Mouse (Mus musculus) C2C12 (cell line): ENCODE measurements around the gene Card9. TPM values are rescaled to one million over a fixed set of nuclear protein-coding genes. Genes with fewer than 3 reads are reported as not detected.

Experiments used
- H3K27me3 ChIP-seq: one replicate; pipeline ENCODE4 v1.6.1; 2011; ENCODE audit not compliant: control insufficient read depth, insufficient read depth, insufficient read length
- H3K36me3 ChIP-seq: one replicate; pipeline ENCODE4 v1.6.1; 2011; ENCODE audit not compliant: control insufficient read depth, insufficient read depth
- H3K4me3 ChIP-seq: one replicate; pipeline ENCODE4 v1.5.1; 2011; ENCODE audit warnings: mild to moderate bottlenecking, control low read depth; ENCODE audit not compliant: poor library complexity, insufficient read depth, severe bottlenecking
- H3K79me2 ChIP-seq: one replicate; pipeline ENCODE4 v1.6.1; 2011; ENCODE audit not compliant: control insufficient read depth, insufficient read depth
- H3K79me3 ChIP-seq: one replicate; pipeline ENCODE4 v1.6.1; 2011; ENCODE audit warnings: low read depth, control low read depth
- H3ac ChIP-seq: one replicate; pipeline ENCODE3; 2011; ENCODE audit warnings: low read depth; ENCODE audit not compliant: control insufficient read depth, insufficient read length
- CEBPB ChIP-seq: IDR thresholded peaks from one replicate; pipeline ENCODE4 v1.6.1; 2011; ENCODE audit warnings: low read depth, mild to moderate bottlenecking, control low read depth, moderate library complexity
- CTCF ChIP-seq: IDR thresholded peaks from one replicate; pipeline ENCODE4 v1.5.1; 2011; ENCODE audit not compliant: control insufficient read depth, insufficient read depth, insufficient read length
- FOSL1 ChIP-seq: IDR thresholded peaks from one replicate; pipeline ENCODE4 v1.8.0; 2011; ENCODE audit warnings: mild to moderate bottlenecking, low read length; ENCODE audit not compliant: poor library complexity, insufficient read depth, severe bottlenecking
- MAX ChIP-seq: IDR thresholded peaks from one replicate; pipeline ENCODE4 v1.6.1; 2011; ENCODE audit warnings: mild to moderate bottlenecking, control low read depth
- MYOD1 ChIP-seq: IDR thresholded peaks from one replicate; pipeline ENCODE4 v1.6.1; 2011; ENCODE audit warnings: low read depth; ENCODE audit not compliant: control insufficient read depth, insufficient read length
- MYOG ChIP-seq: IDR thresholded peaks from one replicate; pipeline ENCODE4 v1.6.1; 2011; ENCODE audit not compliant: control insufficient read depth, insufficient read length; ENCODE audit errors: extremely low read depth
- USF1 ChIP-seq: IDR thresholded peaks from one replicate; pipeline ENCODE4 v1.6.1; 2011; ENCODE audit warnings: low read depth, mild to moderate bottlenecking, control low read depth, moderate library complexity
- polyA plus RNA-seq: library from polyadenylated mRNA; unstranded; fragments of >200 nt; fragmentation: generic; extraction: Trizol; gene quantifications from one replicate; pipeline ENCODE4 v1.2.1, GENCODE M21; 2012; ENCODE audit warnings: missing spikeins

Card9 gene
- polyA plus RNA-seq, 1 experiment: 0.20 TPM

GRCm38 (mm10) chr2:26367911-26368310 lies 7.2 kb upstream of the Card9 start:
- H3K36me3 ChIP-seq: peaks cover 89% of the 10 kb centered on the region
- H3K27me3 ChIP-seq: no peaks in the 10 kb centered on the region
- no peak overlapping the region for H3K4me3 ChIP-seq
- TF ChIP-seq MYOD1: no peak
- TF ChIP-seq MAX: no peak
- TF ChIP-seq FOSL1: no peak
- no peak for TF ChIP-seq CTCF
- no peak for TF ChIP-seq CEBPB
- no peaks in the 10 kb centered on the region for H3K79me2 ChIP-seq
- no peak overlapping the region for H3ac ChIP-seq
- H3K79me3 ChIP-seq: no peaks in the 10 kb centered on the region

- Histone ChIP-seq H3K79me3 (no peaks in the 10 kb centered on the region), H3K36me3 (peaks cover 62% of the 10 kb centered on the region), H3K79me2 (no peaks in the 10 kb centered on the region), H3K27me3 (no peaks in the 10 kb centered on the region), H3K4me3 (no peak overlapping the region), H3ac (no peak overlapping the region)
- TF ChIP-seq FOSL1: no peak
- no peak for TF ChIP-seq MAX
These were observed 4.2 kb upstream of the Card9 start for GRCm38 (mm10) chr2:26364738-26365465.

DNA sequence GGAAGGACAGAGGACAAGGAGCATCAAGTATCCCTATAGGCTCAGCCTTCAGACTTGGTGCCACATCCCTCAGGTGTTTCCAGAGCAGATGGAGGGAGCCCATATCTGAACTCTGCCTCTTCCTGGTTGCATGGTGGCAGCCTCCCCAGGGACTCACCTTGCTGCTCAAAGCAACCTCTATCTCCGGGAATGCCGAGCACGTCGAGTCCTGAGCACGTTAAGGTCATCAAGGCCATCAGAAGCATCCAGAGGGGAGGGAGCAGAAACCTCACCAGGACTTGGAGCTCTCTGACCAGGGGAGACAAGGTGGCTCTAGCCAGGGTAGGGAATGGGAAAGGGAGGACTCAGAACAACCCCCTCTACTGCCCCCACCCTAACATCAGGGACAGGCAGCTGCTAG lies 2.8 kb upstream of the Card9 start:
- Histone ChIP-seq H3K27me3 (no peaks in the 10 kb centered on the region), H3ac (no peak overlapping the region), H3K79me2 (no peaks in the 10 kb centered on the region), H3K79me3 (no peaks in the 10 kb centered on the region), H3K36me3 (peaks cover 49% of the 10 kb centered on the region), H3K4me3 (no peak overlapping the region)
- no peak for TF ChIP-seq MYOD1
- TF ChIP-seq USF1: no peak
- TF ChIP-seq CEBPB: no peak
- TF ChIP-seq MYOG: no peak
- no peak for TF ChIP-seq FOSL1
- TF ChIP-seq CTCF: no peak
- no peak for TF ChIP-seq MAX

DNA sequence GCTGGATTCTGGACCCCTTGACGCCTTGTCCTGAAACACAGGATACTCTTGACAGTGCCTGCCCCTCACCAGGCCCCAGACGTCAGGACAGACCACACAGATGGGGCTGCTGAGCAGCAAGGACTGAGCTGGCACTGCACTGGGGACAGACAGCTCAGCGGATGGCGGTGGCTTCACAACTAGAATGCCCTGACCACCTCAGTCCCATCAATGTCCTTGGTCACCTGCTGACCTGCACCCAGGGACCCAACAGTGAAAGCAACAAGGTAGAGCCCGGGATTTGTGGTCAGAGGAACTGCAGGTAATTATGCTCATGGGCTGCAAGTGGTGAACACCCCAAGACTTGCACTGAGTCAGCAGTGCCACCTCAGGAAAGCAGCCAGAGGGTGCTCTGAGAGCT lies 2.3 kb upstream of the Card9 start:
- Histone ChIP-seq H3K27me3 (no peaks in the 10 kb centered on the region), H3K4me3 (no peak overlapping the region), H3K79me2 (no peaks in the 10 kb centered on the region), H3K79me3 (no peaks in the 10 kb centered on the region), H3K36me3 (peaks cover 44% of the 10 kb centered on the region), H3ac (no peak overlapping the region)
- TF ChIP-seq MYOD1 (no peak), MYOG (no peak), CEBPB (no peak), CTCF (no peak), USF1 (no peak), MAX (no peak), FOSL1 (no peak)

DNA sequence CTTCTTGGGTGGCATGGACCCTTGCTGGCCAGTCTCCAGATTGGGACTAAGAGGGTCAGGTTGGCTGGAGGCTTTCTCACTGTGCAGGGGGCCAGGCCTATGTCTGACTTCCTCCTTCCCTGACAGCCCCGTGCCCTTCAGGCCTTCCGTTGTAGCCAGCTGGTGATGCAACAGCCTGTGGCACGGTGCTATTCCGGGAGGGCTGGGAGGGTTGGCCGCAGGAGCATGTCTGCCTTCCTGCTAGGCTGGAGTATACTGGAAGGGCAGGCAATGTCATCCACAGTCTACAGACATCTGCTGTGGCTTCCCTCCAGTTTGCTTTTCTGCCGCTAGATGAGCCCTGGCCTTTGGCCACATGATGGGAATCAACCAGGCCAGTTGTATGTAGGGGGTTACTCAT lies 735 bp downstream of the Card9 start:
- Histone ChIP-seq H3K36me3 (peaks cover 16% of the 10 kb centered on the region), H3K4me3 (no peak overlapping the region), H3ac (no peak overlapping the region), H3K27me3 (no peaks in the 10 kb centered on the region), H3K79me2 (no peaks in the 10 kb centered on the region), H3K79me3 (no peaks in the 10 kb centered on the region)
- TF ChIP-seq MYOG (no peak), MYOD1 (no peak), USF1 (no peak), MAX (no peak), CEBPB (no peak), FOSL1 (no peak), CTCF (no peak)

GRCm38 (mm10) chr2:26358667-26359320 lies 1.9 kb downstream of the Card9 start:
- Histone ChIP-seq H3K27me3 (no peaks in the 10 kb centered on the region), H3K4me3 (no peak overlapping the region), H3ac (no peak overlapping the region), H3K36me3 (peaks cover 4% of the 10 kb centered on the region), H3K79me3 (no peaks in the 10 kb centered on the region), H3K79me2 (no peaks in the 10 kb centered on the region)
- TF ChIP-seq MYOG: no peak
